Comparison of ENCODE assay signal across 22 mouse cellular contexts in the genomic region with DNA sequence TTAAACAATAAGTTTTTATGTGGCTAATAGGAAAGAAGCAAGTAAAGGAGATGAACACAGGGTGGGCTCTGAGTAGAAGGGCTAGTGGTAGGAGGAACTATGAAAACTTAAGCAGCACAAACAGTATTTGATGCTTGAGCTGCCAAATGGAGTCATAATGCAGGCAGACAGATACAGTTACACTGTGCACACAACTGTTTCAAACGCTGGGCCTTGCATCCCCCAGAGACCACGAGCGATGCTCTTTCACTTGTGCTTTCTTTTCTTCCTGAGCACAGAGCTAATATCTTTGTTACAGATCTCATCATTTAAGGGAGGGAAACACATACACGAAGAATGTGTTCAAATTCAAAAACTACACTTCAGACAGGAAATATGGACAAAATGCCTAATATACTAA.
DNase-seq lines count a peak whose midpoint lies in the region; ATAC-seq and TF ChIP-seq lines count a peak whose summit lies in the region.
"Had no signal": no experiment of that assay in that cellular context is flagged by ENCODE, and none has a peak within 500 bp of the region (broad histone marks: within the 10 kb centered on the region; RNA-seq: fewer than 3 reads in every experiment).

No protein-coding gene starts in this region.

- no peak for TF ChIP-seq EP300 in CH12.LX (IDR thresholded peaks at IDR 0.05; ENCODE audit: low read length)

- H3ac ChIP-seq in myocyte (ENCODE audit: control insufficient read depth, insufficient read length), result no peak overlapping the region

- H3K36me3 ChIP-seq in CH12.LX (replicated peaks in 1 of 2; ENCODE audit: control insufficient read depth in 1 of 2, insufficient read depth in 1 of 2, low read length in 1 of 2), result no peaks in the 10 kb centered on the region
- H3K36me3 ChIP-seq in embryonic facial prominence, embryonic 14.5 days (ENCODE audit: control insufficient read depth, insufficient read depth, low read length), result no peaks in the 10 kb centered on the region
- no peaks in the 10 kb centered on the region for H3K36me3 ChIP-seq in myocyte (ENCODE audit: control insufficient read depth, insufficient read depth)
- H3K36me3 ChIP-seq in thymus, adult 2 months (ENCODE audit: control insufficient read depth, insufficient read depth, low read length), result no peaks in the 10 kb centered on the region
- H3K36me3 ChIP-seq: heart, embryonic 12.5 days; hindbrain, embryonic 13.5 days; liver, embryonic 12.5 days; midbrain, embryonic 10.5 days had no signal

- H3K4me2 ChIP-seq in CH12.LX (ENCODE audit: insufficient read depth, low read depth, poor library complexity, severe bottlenecking) (no peak overlapping the region; the same call in 1 of the 2 replicates), myocyte (ENCODE audit: low read depth) (peak overlapping the region; percentile 74)
- no peak overlapping the region for H3K4me2 ChIP-seq in embryonic facial prominence, embryonic 14.5 days (ENCODE audit: low read depth, low read length)
- H3K4me2 ChIP-seq: forebrain, embryonic 13.5 days; heart, embryonic 12.5 days; hindbrain, embryonic 13.5 days; liver, embryonic 12.5 days had no signal

- in situ Hi-C loops in CH12.LX (cut with MboI; ENCODE audit: low pct_ligation_motif_present, low pct_unique_long_range_greater_than_20kb, low sequenced_read_pairs), result no loop called here

- intact Hi-C loops in heart, postnatal 36 days (cut with DNase I), result loop anchor here (2.0 kb wide), 1 partner anchor 81 kb away; no protein-coding TSS in a partner anchor

- H3K27me3 ChIP-seq in CH12.LX (replicated peaks) (no peaks in the 10 kb centered on the region), myocyte (ENCODE audit: control insufficient read depth, insufficient read depth, insufficient read length) (no peaks in the 10 kb centered on the region)
- H3K27me3 ChIP-seq in embryonic facial prominence, embryonic 14.5 days (replicated peaks; ENCODE audit: control insufficient read depth, insufficient read depth, low read length), result peaks cover 5% of the 10 kb centered on the region
- H3K27me3 ChIP-seq in thymus, adult 2 months (ENCODE audit: control insufficient read depth, insufficient read depth, low read length), result no peaks in the 10 kb centered on the region
- H3K27me3 ChIP-seq: forebrain, embryonic 13.5 days; heart, embryonic 12.5 days; liver, embryonic 12.5 days had no signal

- no peaks in the 10 kb centered on the region for H3K4me1 ChIP-seq in CH12.LX (ENCODE audit: control insufficient read depth in 1 of 2, insufficient read depth in 2 of 2)
- H3K4me1 ChIP-seq in embryonic facial prominence, embryonic 14.5 days (ENCODE audit: control insufficient read depth, insufficient read depth, low read length), result 0 out of 2 replicates have a peak, but pooled peaks cover 9% of the 10 kb centered on the region
- no peaks in the 10 kb centered on the region for H3K4me1 ChIP-seq in thymus, adult 2 months (replicated peaks; ENCODE audit: control insufficient read depth, insufficient read depth, low read length)
- H3K4me1 ChIP-seq: hindbrain, embryonic 13.5 days; liver, embryonic 12.5 days; midbrain, embryonic 10.5 days had no signal

- WGBS in embryonic facial prominence, embryonic 14.5 days, result 49% methylated on average over 4 of the region's 4 CpGs
- 62% methylated on average over 4 of the region's 4 CpGs for WGBS in thymus, adult 2 months

- TF ChIP-seq RAD21 in CH12.LX (IDR thresholded peaks at IDR 0.05; ENCODE audit: low read depth, low read length), result no peak

- TF ChIP-seq POLR2A in CH12.LX (IDR thresholded peaks at IDR 0.05; ENCODE audit: low read depth, low read length) (no peak), myocyte (IDR thresholded peaks at IDR 0.05; ENCODE audit: insufficient read length, low read depth) (no peak)
- no peak for TF ChIP-seq POLR2A in thymus, adult 2 months (IDR thresholded peaks at IDR 0.05; ENCODE audit: control insufficient read depth, extremely low read depth, insufficient read depth, low read length, poor library complexity)

- ATAC-seq in embryonic facial prominence, embryonic 14.5 days (ENCODE audit: low read depth), result no peak
- ATAC-seq: forebrain, embryonic 13.5 days; liver, embryonic 12.5 days; midbrain, embryonic 16.5 days had no signal

- dilution Hi-C loops in CH12.LX (cut with MboI; ENCODE audit: extremely low pct_ligation_motif_present, extremely low pct_unique_long_range_greater_than_20kb, low sequenced_read_pairs), result no loop called here

- no peak for TF ChIP-seq CTCF in CH12.LX (conservative IDR thresholded peaks at IDR 0.05 in 1 of 2, IDR thresholded peaks at IDR 0.05 in 1 of 2; ENCODE audit: low read depth in 2 of 2, low read length in 2 of 2)
- TF ChIP-seq CTCF in thymus, adult 2 months (IDR thresholded peaks at IDR 0.05; ENCODE audit: borderline replicate concordance, control insufficient read depth, extremely low read depth, insufficient read depth, low read length, poor library complexity), result no peak

- H3K79me2 ChIP-seq in CH12.LX (replicated peaks; ENCODE audit: control insufficient read depth, extremely low read depth, insufficient read depth, poor library complexity, severe bottlenecking), result no peaks in the 10 kb centered on the region
- no peaks in the 10 kb centered on the region for H3K79me2 ChIP-seq in myocyte (ENCODE audit: control insufficient read depth, insufficient read depth)

- H3K4me3 ChIP-seq in CH12.LX (replicated peaks in 1 of 3; ENCODE audit: low read depth in 2 of 3, low read length in 2 of 3, poor library complexity in 1 of 3) (no peak overlapping the region), myocyte (no peak overlapping the region)
- H3K4me3 ChIP-seq in embryonic facial prominence, embryonic 14.5 days (ENCODE audit: low read depth, low read length), result no peak overlapping the region
- H3K4me3 ChIP-seq in thymus, adult 2 months (ENCODE audit: control insufficient read depth, insufficient read depth, low read length), result no peak overlapping the region
- H3K4me3 ChIP-seq: forebrain, embryonic 13.5 days; heart, embryonic 12.5 days; hindbrain, embryonic 13.5 days; liver, embryonic 12.5 days; midbrain, embryonic 10.5 days had no signal

- no peak overlapping the region for H3K27ac ChIP-seq in CH12.LX (ENCODE audit: insufficient read depth, low read depth)
- no peak overlapping the region for H3K27ac ChIP-seq in embryonic facial prominence, embryonic 14.5 days (replicated peaks; ENCODE audit: low read depth, low read length)
- H3K27ac ChIP-seq in thymus, adult 2 months (ENCODE audit: control insufficient read depth, insufficient read depth, low read length), result no peak overlapping the region
- H3K27ac ChIP-seq: forebrain, embryonic 13.5 days; hindbrain, embryonic 13.5 days; kidney, postnatal 0 days; liver, embryonic 12.5 days; midbrain, embryonic 10.5 days had no signal

- H3K9me3 ChIP-seq in CH12.LX (replicated peaks; ENCODE audit: low read length), result no peaks in the 10 kb centered on the region
- H3K9me3 ChIP-seq in embryonic facial prominence, embryonic 14.5 days (ENCODE audit: control insufficient read depth, low read length), result no peaks in the 10 kb centered on the region
- H3K9me3 ChIP-seq: forebrain, embryonic 13.5 days; heart, embryonic 12.5 days; hindbrain, embryonic 13.5 days; liver, embryonic 12.5 days; midbrain, embryonic 10.5 days had no signal

- peak; percentile 81 for DNase-seq in heart, adult 11 months
- DNase-seq in heart, postnatal 36 days, result no peak
- peak; percentile 1 for DNase-seq in CH12.LX (ENCODE audit: extremely low read depth)
- DNase-seq in embryonic facial prominence, embryonic 14.5 days (ENCODE audit: low spot score), result peak; percentile 59
- DNase-seq in thymus, postnatal 0 days (ENCODE audit: low spot score), result no peak
- DNase-seq in thymus, adult 2 months, result no peak
- DNase-seq: adrenal gland, postnatal 25 days; cerebellum, adult 9-10 months; heart, postnatal 14 days; kidney, adult 2 months; left cerebral cortex, postnatal 4 days; lung, adult 18-20 months; lung, postnatal 10 days; thymus, postnatal 25 days had no signal

- no peak overlapping the region for H3K9ac ChIP-seq in CH12.LX (ENCODE audit: insufficient read depth, low read depth)
- H3K9ac ChIP-seq in embryonic facial prominence, embryonic 14.5 days (ENCODE audit: low read depth, low read length), result no peak overlapping the region
- H3K9ac ChIP-seq: forebrain, embryonic 13.5 days; heart, embryonic 12.5 days; hindbrain, embryonic 13.5 days; liver, embryonic 12.5 days had no signal

TF ChIP-seq in CH12.LX, 34 proteins besides CTCF, POLR2A, EP300 and RAD21:
- TF ChIP-seq JUND (conservative IDR thresholded peaks at IDR 0.05; ENCODE audit: low read depth, low read length) (no peak), CHD1 (IDR thresholded peaks at IDR 0.05; ENCODE audit: low read depth, low read length) (no peak), GABPA (IDR thresholded peaks at IDR 0.05; ENCODE audit: insufficient replicate concordance, low read depth, low read length) (no peak)

TF ChIP-seq in myocyte, 11 proteins besides CTCF, POLR2A, EP300 and RAD21:
- no peak for TF ChIP-seq SRF (IDR thresholded peaks at IDR 0.05; ENCODE audit: control insufficient read depth, insufficient read length, low read depth)
- no peak for TF ChIP-seq USF1 (IDR thresholded peaks at IDR 0.05; ENCODE audit: low read depth)
- no peak for TF ChIP-seq REST (IDR thresholded peaks at IDR 0.05; ENCODE audit: insufficient read depth, insufficient read length)

Comparison
In these comparisons a context has a peak if more than half of its experiments do, and no peak if none do; other contexts are left out.
1. DNase-seq: peak in heart, adult 11 months (single experiment), CH12.LX (single experiment) and embryonic facial prominence, embryonic 14.5 days (single experiment); none in heart, postnatal 36 days (0 of 2), thymus, postnatal 0 days (single experiment) and thymus, adult 2 months (single experiment).